Mouse (Mus musculus): Measurements from ENCODE around the gene Fam76b. TPM values are rescaled to one million over a fixed set of nuclear protein-coding genes. Genes with fewer than 3 reads are reported as not detected.

The Fam76b gene
- total RNA-seq, 2 experiments from 2014 or later = 18.5 to 24.7 TPM

DNA sequence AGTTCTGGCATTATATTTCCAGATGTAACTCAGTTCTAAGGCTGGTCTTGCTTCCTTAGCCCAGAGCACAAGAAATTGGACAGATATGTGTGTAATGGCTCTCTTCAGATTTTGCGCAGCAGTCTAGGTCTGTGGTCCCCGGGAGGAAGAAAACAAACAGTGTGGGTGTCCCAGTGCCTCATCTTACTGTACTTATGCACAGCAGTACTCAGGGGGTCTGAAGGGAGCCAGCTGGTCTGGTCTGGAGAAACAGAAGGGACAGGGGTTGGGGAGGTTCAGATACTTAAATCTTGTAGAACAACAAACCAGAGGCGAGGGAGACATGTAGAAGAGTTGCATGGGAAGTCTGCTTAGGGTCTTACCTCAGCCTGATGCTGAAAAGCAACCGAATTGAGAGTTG, 29.3 kb downstream of the Fam76b start:
- no peak for DNase-seq (ENCODE audit: low spot score in 2 of 2)

DNA sequence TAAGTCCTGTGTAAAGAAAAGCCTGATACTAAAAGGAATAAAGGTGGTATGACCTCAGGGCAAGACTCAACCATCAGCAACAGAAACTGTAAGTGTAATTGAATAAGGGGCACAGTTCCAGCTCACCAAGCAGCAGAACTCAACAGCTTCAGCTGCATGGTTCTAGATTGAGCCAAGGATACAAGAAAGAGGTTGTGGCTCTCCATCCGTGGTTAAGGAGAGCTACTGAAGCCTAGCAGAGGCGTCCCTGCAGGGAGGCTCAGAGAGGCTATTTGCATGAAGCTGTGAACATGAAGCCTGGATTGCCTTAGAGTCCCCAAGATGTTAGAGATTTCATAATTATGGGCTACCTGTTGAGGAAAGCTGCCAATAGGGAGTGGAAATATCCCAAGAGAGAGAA, 40.1 kb downstream of the Fam76b start:
- no peak for DNase-seq (ENCODE audit: low spot score in 2 of 2)

DNA sequence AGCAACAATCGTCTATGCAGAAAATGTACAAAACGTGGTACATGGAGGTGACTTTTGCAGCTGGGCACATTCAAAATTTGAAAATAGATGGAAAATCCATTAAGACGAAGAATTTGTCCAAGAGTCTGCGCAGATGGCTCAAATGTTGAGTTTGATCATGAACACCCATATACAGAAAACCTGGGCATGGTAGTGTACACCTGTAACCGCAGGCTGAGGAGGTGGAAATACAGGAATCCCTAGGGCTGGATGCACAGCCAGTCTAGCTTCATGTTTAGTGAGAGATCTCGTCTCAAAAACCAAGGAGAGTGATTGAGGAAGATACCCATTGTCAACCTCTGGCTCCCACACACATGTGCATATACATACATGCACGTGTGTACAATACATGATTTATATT, 44.1 kb downstream of the Fam76b start:
- no peak for DNase-seq (ENCODE audit: low spot score in 2 of 2)

DNA sequence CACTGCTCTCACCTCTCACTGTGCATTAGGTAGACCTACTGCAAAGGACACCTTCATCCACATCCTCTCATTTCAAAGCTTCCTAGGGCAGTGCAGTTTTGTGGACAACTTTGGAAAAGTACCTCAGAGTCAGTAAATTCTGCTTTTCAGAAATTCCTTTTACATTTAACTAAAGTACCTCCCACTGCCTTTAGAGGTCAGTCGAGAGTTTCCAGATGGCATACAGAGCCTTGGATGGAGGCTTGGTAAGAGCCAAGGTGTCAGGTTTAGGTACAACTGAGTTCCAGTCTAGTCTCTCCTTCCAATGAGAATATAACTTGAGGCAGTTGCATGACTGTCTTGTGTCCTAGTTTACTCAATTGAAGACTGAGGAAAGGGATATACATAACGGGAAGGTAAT, 46.8 kb downstream of the Fam76b start:
- DNase-seq (ENCODE audit: low spot score in 2 of 2) = no peak

DNA sequence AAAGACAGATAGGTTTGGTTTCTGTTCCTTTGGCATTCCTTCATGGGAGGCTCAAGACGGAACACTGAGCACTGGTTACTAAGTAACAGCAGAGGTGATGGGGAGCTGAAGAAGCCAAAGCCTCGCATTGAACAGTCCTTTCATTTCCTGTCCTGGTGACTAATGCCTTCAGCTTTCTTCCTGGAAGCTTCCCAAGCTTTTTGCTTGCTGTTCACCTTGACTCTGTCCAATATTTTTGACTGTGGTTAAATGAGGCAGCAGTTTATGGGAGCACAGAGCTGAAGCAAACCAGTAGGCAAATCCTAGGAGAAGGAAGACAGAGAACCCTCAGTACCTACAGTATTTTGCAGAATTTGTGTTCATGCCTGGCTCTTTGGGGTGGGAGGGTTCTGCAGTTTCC, 47.8 kb downstream of the Fam76b start:
- no peak for DNase-seq (ENCODE audit: low spot score in 2 of 2)

DNA sequence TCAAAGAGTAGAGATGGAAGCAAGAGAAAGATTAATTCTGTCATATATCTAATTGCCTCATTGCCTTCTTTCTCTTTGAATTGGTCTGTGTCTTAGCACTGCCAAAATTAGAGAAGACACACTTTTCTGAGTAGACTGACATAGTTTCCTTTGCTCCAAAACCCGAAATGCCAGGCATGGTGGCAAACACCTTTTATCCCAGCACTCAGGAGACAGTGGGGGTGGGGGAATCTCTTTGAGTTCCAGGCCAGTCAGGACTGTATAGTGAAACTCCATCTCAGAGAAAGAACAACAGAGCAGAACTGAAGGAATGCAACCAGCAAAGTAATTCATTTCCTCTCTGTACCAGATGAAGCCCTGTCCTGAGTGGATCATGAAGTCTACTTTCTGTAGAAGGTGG, 53.2 kb downstream of the Fam76b start:
- DNase-seq (ENCODE audit: low spot score in 2 of 2) = no peak

DNA sequence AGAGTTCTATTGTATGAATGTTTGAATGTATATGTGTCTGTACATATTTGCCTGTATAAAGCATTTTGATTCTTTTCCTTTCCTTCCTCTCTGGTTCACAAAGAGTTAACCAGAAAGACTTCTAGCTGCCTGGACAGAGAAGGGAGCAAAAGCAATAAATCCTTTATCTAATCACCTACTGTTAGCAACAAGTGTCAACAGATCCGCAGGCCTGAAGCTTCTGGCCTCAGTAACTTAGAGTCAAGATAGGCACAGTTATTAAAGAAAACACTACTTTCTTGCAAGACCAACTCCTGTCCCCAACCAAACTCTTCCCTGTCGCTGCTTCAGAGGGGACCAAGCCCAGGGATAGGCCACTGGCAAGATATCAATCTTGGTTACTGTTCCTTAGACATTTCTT, 55.0 kb downstream of the Fam76b start:
- DNase-seq (ENCODE audit: low spot score in 2 of 2) = no peak

DNA sequence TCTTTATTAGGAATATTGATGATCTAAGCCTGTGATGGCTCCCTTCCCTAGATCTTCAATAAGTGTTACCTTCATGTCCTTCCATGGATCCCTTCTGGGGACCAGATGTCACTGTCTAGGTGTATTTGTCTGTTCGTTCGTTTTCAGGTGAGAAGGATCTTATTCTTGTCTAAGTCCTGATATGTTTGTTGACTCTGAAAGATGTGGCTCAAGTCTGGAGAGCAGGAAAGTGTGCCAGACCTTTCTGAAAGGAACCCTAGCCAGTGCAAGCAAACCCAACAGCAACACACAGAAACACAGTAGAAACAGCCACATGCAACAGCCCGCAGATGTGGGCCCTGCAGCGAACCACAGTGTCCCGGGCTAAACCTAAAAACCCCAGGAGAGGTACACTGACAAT, 61.5 kb downstream of the Fam76b start:
- DNase-seq (ENCODE audit: low spot score in 2 of 2) = no peak

DNA sequence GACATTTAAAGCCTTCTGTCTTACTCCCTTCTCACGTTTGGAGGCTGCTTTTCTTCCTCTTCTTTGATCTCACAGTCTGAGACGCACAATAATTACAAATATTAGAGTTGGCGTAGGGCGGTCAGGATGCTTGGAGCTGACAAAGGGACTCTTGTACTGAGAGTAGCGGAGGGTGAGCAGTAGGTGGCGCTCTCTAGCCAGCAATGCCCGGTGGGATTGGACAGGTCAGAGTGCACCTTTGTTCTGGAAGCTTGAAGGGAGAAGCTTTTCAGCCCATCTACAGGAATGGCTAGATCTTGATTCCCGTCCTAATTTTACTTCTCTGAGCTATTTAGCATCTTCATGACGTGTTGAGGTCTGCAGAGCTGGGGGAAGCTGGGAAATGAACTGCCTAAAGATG, 62.1 kb downstream of the Fam76b start:
- DNase-seq (ENCODE audit: low spot score in 2 of 2) = peak; percentile 82 to 83

DNA sequence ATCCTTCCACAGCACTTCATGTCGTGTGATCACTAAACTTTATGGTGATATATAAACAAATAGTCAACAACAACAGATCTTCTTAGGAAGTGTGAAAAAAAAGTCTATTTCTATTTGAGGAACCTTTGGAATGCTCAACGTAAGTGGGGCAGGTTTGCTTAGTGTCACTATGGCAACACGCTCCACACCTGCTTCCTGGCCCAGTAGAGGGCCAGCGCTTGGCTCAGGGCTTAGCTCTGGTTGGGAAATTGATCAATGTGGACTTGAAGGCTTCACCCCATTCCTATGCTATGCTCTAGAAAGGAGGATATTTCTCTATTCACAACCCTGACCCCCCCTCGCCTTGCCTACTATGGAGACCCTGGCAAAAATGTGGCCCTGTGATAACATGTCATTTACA, 62.7 kb downstream of the Fam76b start:
- DNase-seq (ENCODE audit: low spot score in 2 of 2) = no peak

DNA sequence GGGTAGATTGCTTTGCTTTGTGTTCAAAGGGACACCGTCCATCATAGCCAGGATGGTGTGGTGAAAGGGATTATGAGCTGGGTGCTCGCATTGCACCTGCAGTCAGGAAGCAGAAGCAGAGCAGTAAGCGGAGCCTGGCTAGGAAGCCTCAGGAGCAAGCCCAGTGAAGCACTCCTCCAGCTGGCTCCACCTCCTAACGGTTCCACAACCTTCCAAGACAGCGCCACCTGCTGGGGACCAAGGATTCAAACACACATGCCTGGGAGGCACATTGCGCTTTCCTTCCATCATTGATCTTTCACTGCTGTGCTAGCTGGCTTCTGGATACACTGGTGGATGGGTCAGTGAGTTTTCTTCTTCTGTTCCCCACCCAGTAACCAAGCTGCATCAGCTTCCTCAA, 64.4 kb downstream of the Fam76b start:
- no peak for DNase-seq (ENCODE audit: low spot score in 2 of 2)

DNA sequence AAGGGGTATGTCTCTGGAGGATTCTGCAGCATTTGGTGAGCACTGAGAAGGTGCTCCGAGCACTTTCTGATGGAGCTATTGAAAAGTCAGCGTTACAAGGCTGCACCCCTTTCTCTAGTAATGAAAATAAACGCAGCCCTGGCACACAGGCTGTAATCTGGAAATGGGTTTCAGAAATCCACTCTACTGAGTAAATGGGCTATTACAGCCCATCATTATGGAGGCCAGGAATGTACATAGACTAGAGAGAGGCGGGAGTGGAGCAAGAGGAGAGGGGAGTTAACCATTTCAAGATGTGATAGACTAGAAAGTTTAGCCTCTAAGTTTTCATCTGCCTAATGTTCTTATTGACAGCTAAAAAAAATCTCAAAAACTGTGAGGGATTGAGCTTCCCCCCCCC, 65.5 kb downstream of the Fam76b start:
- no peak for DNase-seq (ENCODE audit: low spot score in 2 of 2)

DNA sequence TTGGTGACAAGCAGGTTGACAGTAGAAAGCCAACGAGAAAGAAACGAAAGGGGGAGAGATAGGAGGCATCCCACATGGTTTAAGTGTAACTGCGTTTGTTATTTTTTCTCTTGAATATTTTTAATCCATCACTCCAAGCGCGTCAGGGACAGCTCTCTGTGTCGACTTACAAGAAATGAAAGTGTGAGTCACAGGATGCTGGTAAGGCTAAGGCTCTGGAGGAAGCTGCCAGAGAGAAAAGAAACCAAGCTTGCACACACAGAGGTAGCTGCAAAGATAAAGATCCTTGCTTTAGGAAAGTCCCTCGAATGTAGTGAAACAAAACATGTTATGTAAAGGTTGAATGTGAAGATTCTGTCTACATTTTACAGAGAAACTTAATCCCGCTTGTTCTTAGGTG, 67.0 kb downstream of the Fam76b start:
- no peak for DNase-seq (ENCODE audit: low spot score in 2 of 2)

DNA sequence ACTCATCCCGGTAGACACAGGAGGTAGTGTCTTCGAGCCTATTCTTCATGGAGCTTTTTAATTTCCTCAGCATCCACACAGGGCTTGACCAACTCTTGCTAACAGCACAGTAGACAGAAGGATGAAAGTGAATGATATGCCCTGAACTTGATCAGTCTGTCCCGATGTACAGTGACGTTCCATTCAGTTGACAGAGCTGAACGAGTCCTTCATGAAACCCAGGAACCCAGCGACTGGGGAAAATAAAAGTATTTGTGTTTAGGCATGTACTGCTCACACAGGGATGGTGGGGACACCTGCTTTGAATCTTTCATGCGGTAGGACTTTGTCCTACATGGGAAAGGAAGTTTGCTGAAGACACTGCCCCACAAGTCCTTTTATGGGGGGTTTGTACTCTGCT, 67.4 kb downstream of the Fam76b start:
- DNase-seq (ENCODE audit: low spot score in 2 of 2) = no peak

DNA sequence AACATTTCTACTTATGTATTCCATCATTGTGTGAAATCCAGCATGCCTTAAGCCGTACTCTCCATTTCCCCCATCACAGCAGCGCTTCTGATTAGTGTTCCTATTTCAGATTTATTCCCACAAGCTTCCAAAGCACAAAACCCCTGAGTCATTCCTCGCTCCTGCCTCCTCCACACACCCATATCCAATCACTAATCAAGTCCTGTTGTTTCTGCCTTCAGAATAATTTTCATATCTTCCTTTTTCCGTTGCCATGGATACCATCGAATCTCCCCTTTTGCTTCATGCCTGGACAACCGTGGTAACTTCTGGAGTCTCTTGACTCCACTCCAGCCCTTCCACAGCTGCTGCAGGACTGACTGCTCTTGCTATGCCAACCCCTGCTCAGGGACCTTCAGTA, 68.5 kb downstream of the Fam76b start:
- DNase-seq (ENCODE audit: low spot score in 2 of 2) = peak; percentile 43 to 64

DNA sequence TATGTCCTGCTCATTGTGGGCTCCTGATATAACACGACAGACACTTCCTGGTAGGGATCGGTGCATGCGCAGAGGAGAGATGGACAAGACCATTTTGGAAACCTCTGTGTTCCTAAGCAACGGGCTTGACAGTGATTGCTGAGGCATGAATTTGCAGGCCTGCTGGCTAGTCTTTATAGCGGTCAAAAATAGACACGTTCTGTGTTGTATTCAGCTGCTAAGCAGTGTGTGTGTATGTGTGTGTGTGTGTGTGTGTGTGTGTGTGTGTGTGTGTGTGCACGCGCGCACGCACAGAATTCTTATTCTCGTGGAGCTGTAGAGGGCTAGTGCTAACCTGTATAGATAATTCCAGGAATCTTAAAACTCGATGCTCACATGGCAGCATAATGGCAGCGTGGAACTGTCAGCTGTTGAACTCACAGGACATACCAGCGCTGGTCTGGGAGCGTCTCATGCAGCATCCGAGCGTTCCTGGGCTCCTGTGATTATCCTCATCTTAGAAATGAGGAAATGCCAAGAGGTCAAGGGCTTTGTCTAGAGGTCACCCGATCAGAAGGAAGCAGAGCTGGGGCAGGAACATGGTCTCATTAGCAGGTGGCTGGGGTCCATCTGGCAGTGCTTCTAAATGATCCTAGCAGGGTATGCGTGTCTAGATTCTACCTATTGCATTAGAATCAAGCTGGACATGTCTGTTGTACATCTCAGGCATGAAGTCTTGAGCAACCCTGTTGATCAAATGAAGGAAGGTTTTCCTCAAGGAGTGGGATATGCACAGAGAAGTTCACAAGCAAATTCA, 71.2 kb downstream of the Fam76b start:
- DNase-seq (ENCODE audit: low spot score in 2 of 2) = peak; percentile 52 to 54

DNA sequence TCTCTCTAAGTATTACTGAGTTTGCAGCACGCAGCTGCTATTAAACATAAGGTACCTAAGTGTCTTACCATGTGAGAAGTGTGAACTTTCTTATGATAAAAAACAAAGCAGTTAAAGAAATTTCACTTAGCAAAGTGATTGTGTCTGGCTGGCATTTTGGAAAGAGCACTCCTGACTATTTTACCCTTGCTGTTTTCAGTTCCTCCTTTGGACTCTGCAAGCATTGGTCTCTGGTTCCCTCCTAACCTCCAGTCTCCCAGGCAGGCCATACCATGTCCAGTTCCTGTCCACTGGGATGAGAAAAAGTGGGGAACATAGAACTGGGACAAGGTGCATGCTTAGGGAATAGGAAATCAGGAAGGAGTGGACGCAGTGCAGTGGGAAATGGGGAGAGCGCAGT, 74.5 kb downstream of the Fam76b start:
- no peak for DNase-seq (ENCODE audit: low spot score in 2 of 2)

DNA sequence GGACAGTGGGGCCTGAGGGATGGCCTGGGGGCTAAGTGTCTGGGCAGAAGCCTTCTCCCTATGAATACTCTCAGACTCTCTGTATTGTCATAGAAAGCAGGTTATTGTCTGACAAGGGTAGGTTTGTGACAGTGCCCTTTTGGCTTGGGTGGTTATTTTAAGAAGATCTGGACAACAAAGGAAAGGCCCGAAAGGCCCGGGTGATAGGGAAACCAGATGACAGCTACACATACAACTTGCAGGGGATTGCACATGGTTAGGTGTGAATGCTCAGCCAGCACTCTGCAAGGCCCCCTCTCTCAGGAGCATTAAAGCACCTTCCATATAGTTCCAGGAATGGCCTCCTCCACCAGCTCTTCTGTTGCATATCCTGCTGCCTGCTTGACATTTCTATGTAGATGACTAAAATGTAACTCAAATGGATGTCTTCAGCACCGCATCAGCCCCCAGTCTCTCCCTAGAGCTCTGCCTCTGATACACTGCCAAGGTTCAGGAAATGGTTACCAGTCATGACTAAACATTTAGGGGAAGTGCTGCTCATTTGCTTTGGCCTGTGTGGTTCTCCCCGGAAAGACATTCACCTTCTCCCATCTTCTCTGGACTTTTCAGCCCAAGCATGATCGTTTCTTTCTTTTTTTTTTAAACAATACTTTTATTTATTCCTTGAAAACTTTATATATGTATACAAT, 76.7 kb downstream of the Fam76b start:
- no peak for DNase-seq (ENCODE audit: low spot score in 2 of 2)

Other genes with a start within 250 kb of the Fam76b start
- gene Mtmr2, start 79.3 kb upstream of the Fam76b start, total RNA-seq (2021) = 10 to 100 TPM; 51.1 to 55.5 TPM
- gene Cep57, start 609 bp upstream of the Fam76b start, total RNA-seq (2021) = 10 to 100 TPM; 16.3 to 19.5 TPM